Mouse (Mus musculus) cerebellum, postnatal 25 days (tissue): ENCODE data around the gene Bzw2.

Experiments used
- DNase-seq, 2 experiments: peaks; one replicate each; pipeline ENCODE4 v3.0.0; 2021; ENCODE audit warnings: mixed read lengths in 2 of 2

The Bzw2 gene

GRCm38 (mm10) chr12:36067538-36067937, 90.3 kb downstream of the Bzw2 start:
- DNase-seq, result no peak

GRCm38 (mm10) chr12:36065911-36066310, 92.0 kb downstream of the Bzw2 start:
- DNase-seq, result no peak

DNA sequence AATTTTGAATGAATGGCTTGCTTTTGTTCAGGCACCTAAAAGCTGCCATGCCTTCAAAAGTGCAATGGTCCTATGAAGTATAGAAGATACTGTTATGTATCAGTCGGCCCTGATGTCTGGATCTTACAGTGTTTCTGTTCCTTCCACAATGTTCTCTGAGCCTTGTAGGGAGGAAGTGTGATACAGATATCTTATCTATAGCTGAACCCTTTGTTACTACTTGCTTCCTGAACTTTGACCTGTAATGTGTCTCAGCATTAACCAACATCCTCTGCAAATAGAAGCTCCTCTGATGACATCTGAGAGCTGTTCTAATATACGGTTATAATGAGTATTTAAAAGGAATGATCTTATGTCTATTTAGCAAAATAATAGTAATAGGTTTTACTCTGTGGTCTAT, 100.2 kb downstream of the Bzw2 start:
- DNase-seq, result no peak

GRCm38 (mm10) chr12:36050276-36050675, 107.6 kb downstream of the Bzw2 start:
- DNase-seq, result no peak

GRCm38 (mm10) chr12:36047593-36047992, 110.3 kb downstream of the Bzw2 start:
- DNase-seq, result no peak

DNA sequence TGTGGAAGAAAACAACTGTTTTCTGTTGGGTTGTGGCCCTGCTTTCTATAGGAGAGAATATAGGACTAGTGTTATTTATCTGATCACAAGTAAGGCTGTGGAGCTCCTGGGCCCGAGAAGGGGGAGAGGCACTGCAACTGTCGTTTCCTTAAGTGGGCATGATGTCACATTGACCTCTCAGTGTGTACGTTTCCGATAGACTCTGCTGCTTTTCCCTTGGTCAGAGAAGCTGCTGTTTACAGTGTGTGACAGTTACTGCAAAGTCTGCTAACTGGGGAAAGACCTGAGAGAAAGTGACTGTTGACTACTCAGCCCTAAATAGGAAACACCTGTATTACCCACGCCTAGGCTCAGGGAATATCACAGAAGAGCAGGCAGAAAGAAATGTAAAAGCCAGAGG, 111.7 kb downstream of the Bzw2 start:
- no peak for DNase-seq

GRCm38 (mm10) chr12:36044691-36045090, 113.2 kb downstream of the Bzw2 start:
- DNase-seq, result no peak

DNA sequence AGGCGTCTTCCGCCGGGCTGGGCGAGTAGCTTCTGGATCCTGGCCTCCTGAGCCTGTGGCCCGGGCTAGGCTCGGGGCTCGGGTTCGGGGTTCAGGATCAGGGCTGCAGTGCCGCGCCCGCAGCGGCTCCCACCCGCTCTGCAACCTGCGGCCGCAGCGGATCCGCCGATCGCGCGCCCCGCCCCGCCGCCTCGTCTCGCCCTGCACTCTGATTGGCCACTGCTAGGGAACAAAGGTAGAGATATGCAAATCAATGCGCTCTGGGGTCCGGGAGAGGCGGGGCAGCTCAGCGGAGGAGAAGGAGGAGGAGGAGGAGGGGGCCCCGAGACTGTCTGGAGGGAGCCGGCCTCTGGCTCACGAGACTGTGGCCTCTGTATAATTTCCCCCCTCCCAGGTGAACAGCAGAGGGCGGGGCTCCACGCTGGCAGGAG, 115.5 kb downstream of the Bzw2 start, which contains the start of gene Tspan13:
Gene Tspan13 (minus strand): TSS at position 153 of the 431 bp plus-strand sequence.
- peak; percentile 95 to 96 for DNase-seq
